Mouse (Mus musculus): ENCODE measurements around the gene Kdm3a. TPM values are rescaled to one million over a fixed set of nuclear protein-coding genes. Genes with fewer than 3 reads are reported as not detected.

Kdm3a gene
- total RNA-seq, 1 experiment, result 124 TPM

- no peak for DNase-seq (ENCODE audit: low read depth, low spot score)
- H3K9ac ChIP-seq (ENCODE audit: insufficient read depth, low read depth, low read length, poor library complexity, severe bottlenecking), result no peak overlapping the region
- H3K36me3 ChIP-seq (ENCODE audit: control insufficient read depth, insufficient read depth, low read length, poor library complexity, severe bottlenecking), result no peaks in the 10 kb centered on the region; the same call in 1 of the 2 replicates
- H3K9me3 ChIP-seq (ENCODE audit: control insufficient read depth, insufficient read depth, low read depth, low read length), result no peaks in the 10 kb centered on the region
- H3K4me1 ChIP-seq (ENCODE audit: control insufficient read depth in 2 of 2, insufficient read depth in 2 of 2, low read length in 2 of 2, poor library complexity in 1 of 2), result peaks cover 0 to 8% of the 10 kb centered on the region in 2 experiments; a peak in 1 of 4 replicates
- in situ Hi-C loops (cut with MboI; ENCODE audit: low sequenced_read_pairs in 2 of 2, unreplicated experiment in 2 of 2), result loop anchor here in 1 of 2 experiments (25.0 kb wide), 1 partner anchor 263 kb away; no protein-coding TSS in a partner anchor
- no peak for TF ChIP-seq ZC3H11A (IDR thresholded peaks at IDR 0.05; ENCODE audit: borderline replicate concordance, low read depth, low read length)
- TF ChIP-seq ZNF384 (IDR thresholded peaks at IDR 0.05; ENCODE audit: low read depth, low read length), result no peak
- TF ChIP-seq CHD2 (IDR thresholded peaks at IDR 0.05; ENCODE audit: low read depth, low read length), result no peak
- no peak for TF ChIP-seq MAFK (IDR thresholded peaks at IDR 0.05; ENCODE audit: insufficient read depth, low read depth, low read length)
- TF ChIP-seq HCFC1 (IDR thresholded peaks at IDR 0.05; ENCODE audit: borderline replicate concordance, insufficient read depth, low read length), result no peak
- no peak overlapping the region for H3K27ac ChIP-seq (ENCODE audit: insufficient read depth, low read depth, low read length, poor library complexity, severe bottlenecking)
- H3K4me3 ChIP-seq (ENCODE audit: insufficient read depth in 1 of 2, low read depth in 1 of 2, low read length in 2 of 2, poor library complexity in 1 of 2, severe bottlenecking in 1 of 2), result no peak overlapping the region
Measured at GRCm38 (mm10) chr6:71624723-71625122, 8.1 kb downstream of the Kdm3a start.

GRCm38 (mm10) chr6:71621981-71622380, 10.8 kb downstream of the Kdm3a start:
- Histone ChIP-seq H3K9me3 (ENCODE audit: control insufficient read depth, insufficient read depth, low read depth, low read length) (no peaks in the 10 kb centered on the region), H3K27ac (ENCODE audit: insufficient read depth, low read depth, low read length, poor library complexity, severe bottlenecking) (no peak overlapping the region), H3K36me3 (ENCODE audit: control insufficient read depth, insufficient read depth, low read length, poor library complexity, severe bottlenecking) (peaks cover under 1% of the 10 kb centered on the region), H3K4me3 (ENCODE audit: insufficient read depth in 1 of 2, low read depth in 1 of 2, low read length in 2 of 2, poor library complexity in 1 of 2, severe bottlenecking in 1 of 2) (no peak overlapping the region), H3K4me1 (ENCODE audit: control insufficient read depth in 2 of 2, insufficient read depth in 2 of 2, low read length in 2 of 2, poor library complexity in 1 of 2) (peaks cover 0 to 7% of the 10 kb centered on the region in 2 experiments; a peak in 1 of 4 replicates), H3K9ac (ENCODE audit: insufficient read depth, low read depth, low read length, poor library complexity, severe bottlenecking) (no peak overlapping the region)
- no peak for DNase-seq (ENCODE audit: low read depth, low spot score)
- TF ChIP-seq ZNF384 (IDR thresholded peaks at IDR 0.05; ENCODE audit: low read depth, low read length) (no peak), CHD2 (IDR thresholded peaks at IDR 0.05; ENCODE audit: low read depth, low read length) (no peak), ZC3H11A (IDR thresholded peaks at IDR 0.05; ENCODE audit: borderline replicate concordance, low read depth, low read length) (no peak), MAFK (IDR thresholded peaks at IDR 0.05; ENCODE audit: insufficient read depth, low read depth, low read length) (no peak), HCFC1 (IDR thresholded peaks at IDR 0.05; ENCODE audit: borderline replicate concordance, insufficient read depth, low read length) (no peak)
- in situ Hi-C loops (cut with MboI; ENCODE audit: low sequenced_read_pairs in 2 of 2, unreplicated experiment in 2 of 2), result loop anchor here in 1 of 2 experiments (25.0 kb wide), 1 partner anchor 265 kb away; no protein-coding TSS in a partner anchor

- Histone ChIP-seq H3K9me3 (ENCODE audit: control insufficient read depth, insufficient read depth, low read depth, low read length) (no peaks in the 10 kb centered on the region), H3K4me1 (ENCODE audit: control insufficient read depth in 2 of 2, insufficient read depth in 2 of 2, low read length in 2 of 2, poor library complexity in 1 of 2) (peaks cover 0 to 3% of the 10 kb centered on the region in 2 experiments; a peak in 1 of 4 replicates), H3K27ac (ENCODE audit: insufficient read depth, low read depth, low read length, poor library complexity, severe bottlenecking) (no peak overlapping the region), H3K9ac (ENCODE audit: insufficient read depth, low read depth, low read length, poor library complexity, severe bottlenecking) (no peak overlapping the region), H3K4me3 (ENCODE audit: insufficient read depth in 1 of 2, low read depth in 1 of 2, low read length in 2 of 2, poor library complexity in 1 of 2, severe bottlenecking in 1 of 2) (no peak overlapping the region), H3K36me3 (ENCODE audit: control insufficient read depth, insufficient read depth, low read length, poor library complexity, severe bottlenecking) (peaks cover 2% of the 10 kb centered on the region)
- no peak for TF ChIP-seq CHD2 (IDR thresholded peaks at IDR 0.05; ENCODE audit: low read depth, low read length)
- TF ChIP-seq HCFC1 (IDR thresholded peaks at IDR 0.05; ENCODE audit: borderline replicate concordance, insufficient read depth, low read length), result no peak
- TF ChIP-seq ZC3H11A (IDR thresholded peaks at IDR 0.05; ENCODE audit: borderline replicate concordance, low read depth, low read length), result no peak
- TF ChIP-seq ZNF384 (IDR thresholded peaks at IDR 0.05; ENCODE audit: low read depth, low read length), result no peak
- no peak for TF ChIP-seq MAFK (IDR thresholded peaks at IDR 0.05; ENCODE audit: insufficient read depth, low read depth, low read length)
- DNase-seq (ENCODE audit: low read depth, low spot score), result no peak
- in situ Hi-C loops (cut with MboI; ENCODE audit: low sequenced_read_pairs in 2 of 2, unreplicated experiment in 2 of 2), result loop anchor here in 1 of 2 experiments (25.0 kb wide), 1 partner anchor 266 kb away; no protein-coding TSS in a partner anchor
Measured at GRCm38 (mm10) chr6:71621551-71621950, 11.2 kb downstream of the Kdm3a start.

GRCm38 (mm10) chr6:71616959-71617358, 15.8 kb downstream of the Kdm3a start:
- Histone ChIP-seq H3K4me1 (ENCODE audit: control insufficient read depth in 2 of 2, insufficient read depth in 2 of 2, low read length in 2 of 2, poor library complexity in 1 of 2) (no peaks in the 10 kb centered on the region), H3K9ac (ENCODE audit: insufficient read depth, low read depth, low read length, poor library complexity, severe bottlenecking) (no peak overlapping the region), H3K9me3 (ENCODE audit: control insufficient read depth, insufficient read depth, low read depth, low read length) (no peaks in the 10 kb centered on the region), H3K36me3 (ENCODE audit: control insufficient read depth, insufficient read depth, low read length, poor library complexity, severe bottlenecking) (peaks cover 2% of the 10 kb centered on the region; the same call in 1 of the 2 replicates), H3K4me3 (ENCODE audit: insufficient read depth in 1 of 2, low read depth in 1 of 2, low read length in 2 of 2, poor library complexity in 1 of 2, severe bottlenecking in 1 of 2) (no peak overlapping the region), H3K27ac (ENCODE audit: insufficient read depth, low read depth, low read length, poor library complexity, severe bottlenecking) (no peak overlapping the region)
- TF ChIP-seq ZNF384 (IDR thresholded peaks at IDR 0.05; ENCODE audit: low read depth, low read length) (no peak), ZC3H11A (IDR thresholded peaks at IDR 0.05; ENCODE audit: borderline replicate concordance, low read depth, low read length) (no peak), CHD2 (IDR thresholded peaks at IDR 0.05; ENCODE audit: low read depth, low read length) (no peak), HCFC1 (IDR thresholded peaks at IDR 0.05; ENCODE audit: borderline replicate concordance, insufficient read depth, low read length) (no peak), MAFK (IDR thresholded peaks at IDR 0.05; ENCODE audit: insufficient read depth, low read depth, low read length) (no peak)
- no peak for DNase-seq (ENCODE audit: low read depth, low spot score)
- in situ Hi-C loops (cut with MboI; ENCODE audit: low sequenced_read_pairs in 2 of 2, unreplicated experiment in 2 of 2), result loop anchor here in 1 of 2 experiments (25.0 kb wide), 1 partner anchor 270 kb away; no protein-coding TSS in a partner anchor

Data from ES-E14 (cell line).